Mouse (Mus musculus) right cerebral cortex, adult 2 months (tissue): ENCODE measurements around the gene Sox5.

ENCODE experiments used
- DNase-seq, 2 experiments: peaks; one replicate each; pipeline ENCODE4 v3.0.0; 2021 to 2022; ENCODE audit warnings: low spot score in 2 of 2

Gene Sox5

DNA sequence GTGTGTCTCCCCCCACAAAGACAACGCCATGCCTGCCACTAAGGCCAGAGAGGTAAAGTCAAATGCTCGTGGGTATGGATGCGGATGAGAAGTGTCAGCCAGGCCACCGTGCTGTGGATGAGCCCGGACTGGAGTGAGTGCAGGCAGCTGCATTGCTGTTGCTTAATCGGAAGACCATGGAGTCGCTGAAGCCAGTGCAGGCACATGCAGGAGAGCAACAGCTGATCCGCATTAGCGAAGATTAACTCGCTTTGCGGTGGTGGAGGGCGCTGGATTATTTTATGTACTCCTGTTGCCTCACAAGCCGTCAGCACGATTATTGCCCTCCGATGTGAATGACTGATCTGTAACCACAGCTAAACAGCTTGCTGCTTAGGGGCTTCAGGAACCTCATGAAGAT, 922.2 kb downstream of the Sox5 start:
- no peak for DNase-seq

DNA sequence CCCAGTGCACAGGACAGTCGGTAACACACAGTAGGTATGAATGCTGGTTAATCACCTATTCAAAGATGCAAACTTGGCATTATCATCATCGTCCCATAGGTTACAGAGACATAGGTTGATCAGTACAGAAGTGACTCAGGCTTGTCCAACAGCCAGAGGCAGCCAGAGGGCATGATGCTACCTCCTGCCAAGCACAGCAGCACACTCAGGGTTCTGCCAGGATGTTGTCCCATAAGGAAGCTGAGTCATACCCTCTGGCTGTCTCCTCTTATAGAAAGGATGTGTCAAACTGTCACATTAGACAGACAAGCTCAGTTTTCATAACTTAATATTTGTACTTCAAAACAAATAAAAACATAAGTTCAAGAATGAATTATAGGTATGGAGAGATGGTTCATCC, 923.2 kb downstream of the Sox5 start:
- DNase-seq, result no peak

DNA sequence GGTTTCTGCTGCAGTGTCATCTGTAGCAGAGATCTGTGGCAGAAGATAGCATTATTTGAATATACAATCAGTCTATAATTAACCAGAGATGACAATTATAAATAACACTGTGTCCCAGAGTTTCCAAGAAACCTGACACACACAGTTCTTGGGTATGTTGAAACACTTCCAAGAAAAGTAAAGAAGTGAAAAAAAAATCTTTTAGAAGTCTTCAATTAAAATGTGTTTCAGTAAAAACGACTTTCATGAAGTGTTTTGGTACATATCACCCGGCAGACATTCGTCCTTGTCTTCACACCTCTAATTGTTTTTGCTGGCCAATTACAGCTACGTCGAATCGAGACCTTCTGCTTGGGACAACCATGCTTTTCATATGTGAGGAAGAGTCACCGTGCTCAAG, 924.4 kb downstream of the Sox5 start:
- no peak for DNase-seq

DNA sequence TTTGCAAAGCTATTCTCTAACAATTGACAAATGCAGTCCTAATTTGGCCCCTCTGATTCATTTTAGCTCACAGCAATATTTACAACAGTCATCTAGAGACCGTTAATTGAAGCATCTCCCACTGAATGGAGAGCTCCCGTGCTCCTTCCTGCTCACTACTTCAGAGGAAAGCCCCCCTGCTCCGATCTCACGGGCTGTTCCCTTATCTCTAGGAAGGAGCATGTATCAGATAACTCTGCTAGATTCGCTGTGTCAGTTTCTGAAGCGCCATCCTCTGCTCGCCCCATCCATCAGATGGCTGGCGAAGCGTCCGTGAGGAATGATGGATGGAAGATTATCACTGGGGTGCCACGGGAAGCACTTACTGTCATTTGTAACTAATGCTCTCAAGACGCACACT, 926.4 kb downstream of the Sox5 start:
- no peak for DNase-seq

DNA sequence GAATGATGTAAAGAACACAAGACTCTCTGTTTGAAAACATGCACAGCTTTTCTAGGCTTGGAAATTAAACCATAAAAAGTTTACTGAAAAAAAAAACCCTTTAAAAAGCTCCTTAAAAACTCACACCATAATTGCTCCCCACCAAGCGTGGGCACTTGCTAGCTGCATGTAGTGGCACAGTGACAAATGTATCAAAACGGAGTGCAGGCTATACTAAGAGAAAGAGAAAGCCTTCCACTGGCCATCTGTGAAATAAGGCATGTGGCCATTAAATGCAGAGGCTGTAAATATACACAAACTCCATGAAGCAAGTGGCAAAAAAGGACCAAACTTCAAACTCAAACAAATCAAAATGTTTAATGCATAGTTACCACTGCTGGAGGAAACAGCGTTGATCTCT, 927.7 kb downstream of the Sox5 start:
- DNase-seq, result peak; percentile 61 to 67

DNA sequence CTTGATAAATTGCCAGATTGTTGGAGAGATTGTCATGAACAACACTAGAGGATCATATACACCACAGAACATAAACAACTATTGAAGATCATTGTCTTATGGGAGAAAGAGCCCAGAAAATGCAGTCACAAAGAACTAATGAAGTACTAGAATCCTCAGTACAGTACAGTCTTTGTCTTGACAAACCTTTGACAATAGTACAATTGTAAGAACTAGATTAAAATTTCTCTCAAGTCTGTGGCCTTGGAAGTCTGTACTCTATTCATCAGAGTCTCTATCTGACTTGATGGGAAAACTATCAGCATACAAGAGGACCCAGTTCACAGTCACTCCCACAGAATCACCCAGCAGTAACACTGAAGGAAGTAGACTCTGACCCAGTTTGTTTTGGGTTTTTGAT, 936.0 kb downstream of the Sox5 start:
- no peak for DNase-seq

DNA sequence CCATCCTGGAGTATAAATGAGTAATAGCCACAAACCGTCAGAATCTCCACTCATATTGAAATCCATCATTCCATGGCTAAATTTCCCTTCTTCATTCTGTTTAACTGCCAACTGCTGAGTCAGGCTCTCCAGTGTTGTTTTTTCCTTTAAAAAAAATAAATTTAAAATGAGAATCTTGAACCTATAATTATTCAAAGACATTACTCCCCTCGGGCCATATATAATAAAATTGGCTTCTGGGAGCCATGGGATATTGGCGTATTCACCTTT, 937.1 kb downstream of the Sox5 start:
- DNase-seq, result no peak

DNA sequence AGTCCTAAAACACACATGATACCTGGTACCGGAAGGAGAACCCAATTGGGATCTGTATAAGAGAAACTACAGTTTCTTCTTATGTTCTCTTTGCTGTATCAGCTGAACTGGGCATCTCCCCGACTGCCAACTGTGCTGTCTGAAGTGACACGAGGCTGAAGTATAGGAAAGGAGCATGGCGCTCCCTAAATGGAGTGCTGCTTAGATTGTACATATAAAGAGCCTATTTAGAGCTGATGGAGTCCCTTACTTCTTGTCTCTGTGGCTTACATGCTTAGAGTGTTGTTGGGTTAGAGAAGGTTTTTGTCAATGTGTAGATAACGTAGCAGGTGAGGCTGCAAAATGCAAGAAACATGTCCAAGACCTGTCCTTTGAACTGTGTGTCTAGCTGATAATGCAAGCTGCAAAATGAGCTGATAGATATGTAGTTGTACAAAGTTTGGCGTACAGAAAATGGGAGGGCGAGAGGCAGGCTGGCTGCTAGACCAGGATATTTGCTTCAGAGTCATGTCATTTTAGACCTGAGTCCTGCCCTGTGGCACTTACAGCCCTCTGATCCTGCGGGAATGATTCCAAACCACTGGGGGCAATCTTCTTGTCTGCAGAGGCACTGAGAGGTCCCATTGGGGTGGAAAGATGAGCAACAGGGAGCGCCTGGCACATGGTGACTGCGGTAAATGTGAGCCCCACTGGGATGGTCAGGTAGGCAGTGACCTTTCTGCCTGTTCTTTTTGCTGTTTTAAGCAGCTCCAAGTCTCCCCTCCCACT, 937.7 kb downstream of the Sox5 start:
- no peak for DNase-seq

DNA sequence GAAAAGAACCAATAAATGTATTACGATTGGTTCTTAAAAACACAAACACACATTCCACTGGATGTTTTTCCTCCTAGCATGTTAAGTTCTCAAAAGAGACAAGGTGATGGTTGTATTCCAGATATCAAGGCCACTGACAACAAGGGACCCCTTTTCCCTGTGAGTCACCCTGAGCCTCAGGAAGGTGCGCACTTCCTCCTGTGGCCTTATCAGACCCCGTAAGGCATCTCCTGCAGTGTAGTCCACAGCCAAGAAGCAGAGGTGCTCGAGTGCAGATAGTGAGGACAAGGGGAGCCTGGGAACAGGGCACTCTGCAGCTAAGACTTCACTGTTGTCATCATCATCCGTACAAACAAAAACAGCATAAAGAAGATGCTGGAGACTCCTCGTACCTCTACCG, 939.8 kb downstream of the Sox5 start:
- DNase-seq, result no peak

DNA sequence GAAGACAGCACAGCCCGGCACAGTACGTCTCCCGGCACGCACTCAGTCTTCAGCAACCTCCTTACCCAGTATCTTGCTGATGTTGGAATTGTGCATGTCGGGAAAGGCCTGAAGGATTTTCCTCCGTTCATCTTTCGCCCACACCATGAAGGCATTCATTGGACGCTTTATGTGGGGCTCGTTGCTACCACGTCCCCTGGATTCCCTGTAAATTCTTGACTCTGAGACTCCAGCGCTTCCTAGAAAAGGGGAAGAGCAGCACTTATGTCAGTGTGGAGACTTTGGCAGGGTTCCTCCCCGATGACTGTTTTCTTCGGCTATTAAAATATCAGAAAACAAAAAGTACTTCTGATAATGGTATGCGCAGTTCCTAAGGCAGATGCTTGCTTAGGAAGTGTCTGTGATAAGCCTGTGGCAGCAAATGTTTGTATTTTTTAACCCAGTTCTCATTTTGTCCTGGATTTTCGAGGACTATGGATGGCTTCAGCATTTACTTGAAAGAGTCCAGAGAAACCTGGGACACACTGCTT, 940.6 kb downstream of the Sox5 start:
- no peak for DNase-seq

DNA sequence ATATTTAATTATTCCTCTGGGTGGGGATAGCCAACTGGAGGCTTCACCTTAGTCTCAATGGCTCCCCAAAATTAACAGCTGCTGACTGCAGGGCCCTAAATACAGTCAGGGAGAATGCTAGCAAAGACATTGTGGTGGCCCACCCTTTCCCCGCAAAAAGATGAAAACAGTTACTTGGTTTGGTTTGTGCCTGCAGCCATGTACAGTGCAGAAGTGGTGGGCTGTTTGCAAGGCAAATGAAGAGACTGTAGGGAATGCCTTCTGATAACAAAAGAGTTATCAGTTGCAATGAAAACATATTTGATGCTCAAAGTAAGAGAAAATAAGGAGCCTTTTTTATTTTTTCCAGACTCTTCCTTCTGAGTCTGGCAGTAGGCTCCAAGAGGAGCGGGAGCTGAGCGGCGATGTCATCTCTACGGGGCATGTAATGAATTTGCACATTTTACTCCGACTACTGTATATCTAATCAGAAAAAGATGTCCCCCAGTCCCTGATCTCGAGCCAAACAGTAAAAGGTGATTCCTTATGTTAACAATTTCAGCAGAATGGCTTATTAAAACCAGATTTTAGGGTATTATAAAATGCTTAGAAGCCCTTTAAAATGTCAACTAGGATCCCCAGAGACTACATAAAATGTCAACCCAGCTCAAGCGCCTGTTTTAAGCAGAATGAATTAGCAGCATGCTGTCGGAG, 943.2 kb downstream of the Sox5 start:
- no peak for DNase-seq

DNA sequence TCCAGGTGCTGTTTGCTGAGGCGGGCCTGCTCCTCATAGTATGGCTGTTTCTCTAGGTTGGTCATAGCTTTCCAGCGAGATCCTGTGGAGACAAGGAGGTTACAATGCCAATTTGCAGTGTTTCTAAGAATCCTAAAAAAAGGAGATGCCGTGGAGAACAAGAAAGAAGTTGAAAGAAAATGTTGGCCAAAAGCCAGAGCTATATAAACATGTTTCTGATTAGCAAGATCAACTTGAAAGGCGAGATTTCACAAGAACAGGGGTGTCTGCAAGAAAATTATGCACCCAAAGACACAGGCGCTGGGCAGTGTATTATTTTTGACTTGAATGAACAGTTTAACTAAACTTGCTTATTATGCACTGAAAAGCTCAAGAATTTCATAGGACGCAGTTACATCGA, 946.4 kb downstream of the Sox5 start:
- DNase-seq, result no peak

DNA sequence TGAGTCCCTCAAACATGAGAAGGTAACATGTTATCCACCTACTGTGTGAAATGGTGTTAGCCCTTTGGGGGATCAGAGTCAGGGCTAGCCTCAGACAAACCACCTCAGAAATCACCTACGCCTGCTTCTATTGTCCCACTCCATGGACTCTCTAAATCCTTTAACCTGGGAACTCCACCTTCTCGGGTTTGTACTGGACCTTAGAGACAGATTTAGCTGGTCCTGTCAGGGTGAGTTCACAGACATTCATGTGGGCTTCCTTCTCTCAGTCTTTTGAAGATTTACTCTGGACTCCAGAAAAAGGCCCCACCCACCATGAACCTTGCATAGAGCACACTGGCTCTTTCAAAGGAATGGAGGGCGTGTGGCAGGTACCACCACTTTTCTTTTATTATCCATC, 947.8 kb downstream of the Sox5 start:
- no peak for DNase-seq

DNA sequence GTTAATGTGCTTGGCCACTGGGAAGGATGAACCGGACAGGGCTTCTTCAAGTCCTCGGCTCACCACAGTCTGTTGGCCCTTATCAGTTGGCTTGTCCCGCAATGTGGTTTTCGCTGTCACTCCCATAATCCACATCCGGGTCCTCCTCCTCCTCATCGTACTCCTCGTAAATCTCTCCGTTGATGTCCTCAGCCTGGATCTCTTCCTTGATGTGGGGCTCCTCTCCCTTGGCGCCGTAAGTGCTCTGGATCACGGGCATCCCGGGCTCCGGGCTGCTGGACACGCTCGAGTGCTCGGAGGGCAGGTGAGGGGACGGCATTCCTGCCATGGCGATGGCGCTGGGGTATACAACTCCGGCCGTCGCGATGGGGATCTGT, 948.6 kb downstream of the Sox5 start:
- no peak for DNase-seq

DNA sequence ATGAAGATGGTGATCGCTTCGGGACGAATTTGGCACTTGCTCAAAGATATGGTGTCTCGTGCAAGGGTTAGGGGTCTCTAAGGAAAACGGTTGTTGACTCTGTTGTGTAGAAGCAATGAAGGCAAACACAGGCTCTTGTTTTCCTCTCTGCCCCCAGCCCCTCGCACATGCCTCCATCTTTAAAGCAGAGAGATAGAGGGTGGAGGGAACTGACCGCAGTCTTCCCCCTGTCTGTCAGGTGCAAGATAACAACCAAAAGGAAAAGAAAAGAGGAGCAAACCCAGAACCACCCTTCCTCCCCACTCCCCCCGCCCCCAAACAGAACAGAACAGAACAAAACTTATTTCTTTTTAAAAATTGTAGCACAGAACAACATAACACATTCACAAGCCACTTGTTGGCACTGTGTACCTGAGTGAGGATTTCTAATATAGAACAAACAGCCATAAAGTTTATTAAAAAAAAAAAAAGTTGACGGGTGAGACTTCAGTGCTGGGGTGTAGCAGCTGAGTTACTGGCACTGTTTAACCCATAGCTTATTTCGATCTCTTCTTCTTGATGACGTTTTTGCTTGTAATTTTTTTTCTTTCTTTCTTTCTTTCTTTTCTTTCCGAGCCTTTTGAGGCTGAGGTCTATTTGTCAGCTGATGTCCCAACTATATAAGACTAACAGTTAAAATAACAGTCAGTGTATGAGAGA, 949.1 kb downstream of the Sox5 start:
- no peak for DNase-seq

DNA sequence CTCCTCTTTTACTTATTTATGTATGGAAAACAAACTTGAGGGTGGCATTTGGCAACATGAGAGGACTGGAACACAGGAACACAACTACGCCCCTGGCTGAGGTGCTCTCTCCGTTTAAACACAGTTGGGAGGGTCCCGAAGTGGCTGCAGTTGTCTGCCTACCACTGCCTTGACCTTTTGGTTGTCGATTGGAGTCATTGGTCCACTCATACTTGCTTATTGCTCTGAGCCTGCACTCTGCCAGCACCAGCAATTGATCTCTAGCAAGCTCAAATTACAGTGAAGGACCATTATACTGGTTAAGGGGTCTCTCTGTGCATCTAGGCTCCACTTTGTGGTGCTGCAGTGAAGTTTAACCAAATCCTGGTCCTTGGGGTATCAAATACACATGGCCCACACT, 950.5 kb downstream of the Sox5 start:
- no peak for DNase-seq

DNA sequence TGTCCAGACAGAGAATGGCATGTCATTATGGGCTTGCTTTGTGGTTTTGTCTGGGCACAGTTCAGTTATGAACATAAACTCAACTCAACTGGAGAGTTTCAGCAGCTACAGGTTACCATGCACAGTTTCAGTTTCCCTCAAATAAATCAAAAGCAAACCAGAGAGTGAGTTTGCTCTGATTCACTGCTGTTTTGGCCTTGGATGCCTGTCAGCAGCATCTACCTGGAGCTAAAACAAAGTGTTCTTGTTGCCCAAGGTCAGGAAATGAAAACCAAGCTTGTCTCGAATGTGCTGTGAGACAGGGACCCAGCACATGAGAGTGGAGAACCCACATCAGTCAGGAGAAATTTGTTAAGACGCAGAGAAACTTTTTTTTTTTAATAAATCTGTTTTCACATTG, 951.6 kb downstream of the Sox5 start:
- no peak for DNase-seq

DNA sequence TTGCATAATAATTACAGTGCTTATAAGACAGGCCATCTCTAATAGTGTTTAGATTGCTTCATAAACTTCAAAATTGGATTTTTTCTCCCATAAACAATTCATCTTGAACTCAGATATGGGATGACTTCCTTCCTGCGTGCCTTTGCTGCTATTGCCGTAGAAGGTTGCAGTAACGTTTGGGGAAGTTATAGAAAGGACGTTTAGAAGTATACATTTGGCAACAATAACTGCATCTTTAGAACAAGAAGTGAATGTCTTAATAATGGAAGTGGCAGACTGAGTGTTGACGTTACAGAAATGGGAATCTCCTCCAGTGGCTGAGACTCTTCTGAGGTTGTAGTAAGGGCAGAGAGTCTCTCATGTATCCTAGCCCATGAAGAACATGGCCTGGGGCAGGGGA, 955.0 kb downstream of the Sox5 start:
- DNase-seq, result no peak

DNA sequence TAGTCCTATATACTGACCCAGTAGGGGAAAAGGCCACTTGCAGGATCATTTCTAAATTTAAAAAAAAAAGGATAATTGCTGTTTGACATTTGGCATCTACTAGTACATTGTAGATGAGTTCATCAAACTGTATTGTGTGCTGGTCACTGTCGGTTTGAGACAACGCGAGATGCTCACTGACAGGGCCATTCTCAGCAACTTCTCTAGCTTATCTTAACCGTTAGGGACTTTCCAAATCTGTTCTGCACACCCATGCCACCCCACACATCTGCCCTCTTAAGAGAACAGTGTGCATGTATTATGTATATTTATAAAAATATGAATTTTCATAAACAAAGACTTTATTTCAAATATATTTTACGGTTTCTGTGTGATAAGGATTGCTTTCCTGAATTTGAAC, 955.8 kb downstream of the Sox5 start:
- no peak for DNase-seq

DNA sequence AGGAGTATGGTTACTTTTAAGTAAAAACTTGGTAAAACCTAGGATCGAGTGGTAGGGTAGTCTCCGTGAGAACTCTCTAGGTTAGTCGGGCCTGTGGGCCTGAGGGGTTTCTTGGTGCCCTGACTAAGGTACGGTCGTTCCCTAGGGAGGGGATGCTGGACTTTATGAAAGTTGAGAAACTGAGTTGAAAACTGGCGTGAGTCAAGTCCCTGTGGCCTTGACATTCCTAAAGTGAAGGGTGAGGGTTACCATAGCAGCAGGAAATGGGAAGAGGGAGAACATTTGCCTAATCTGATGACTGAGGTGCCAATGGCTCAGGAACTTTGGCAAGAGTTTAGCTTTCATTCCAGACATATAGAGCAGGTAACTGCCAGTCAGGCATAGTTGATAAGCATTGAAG, 956.7 kb downstream of the Sox5 start:
- no peak for DNase-seq

DNA sequence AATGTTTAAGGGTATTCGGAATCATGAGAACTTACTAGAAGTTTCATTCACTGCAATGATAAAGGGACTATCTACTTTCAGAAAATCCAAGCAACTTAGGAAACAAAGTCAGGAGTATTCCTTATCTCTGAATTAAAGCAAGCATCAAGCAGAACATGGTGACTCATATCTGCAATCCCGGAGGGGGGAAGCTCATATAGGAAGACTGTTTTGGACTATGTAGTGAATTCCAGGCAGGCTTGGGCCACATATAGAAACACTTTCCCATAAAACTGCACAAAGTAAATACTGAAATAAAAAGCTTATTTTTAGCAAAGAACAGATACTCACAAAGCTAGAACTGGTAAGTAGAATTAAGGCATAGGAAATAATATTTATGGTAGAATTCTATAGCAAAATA, 993.3 kb downstream of the Sox5 start:
- peak; percentile 10 to 13 for DNase-seq

DNA sequence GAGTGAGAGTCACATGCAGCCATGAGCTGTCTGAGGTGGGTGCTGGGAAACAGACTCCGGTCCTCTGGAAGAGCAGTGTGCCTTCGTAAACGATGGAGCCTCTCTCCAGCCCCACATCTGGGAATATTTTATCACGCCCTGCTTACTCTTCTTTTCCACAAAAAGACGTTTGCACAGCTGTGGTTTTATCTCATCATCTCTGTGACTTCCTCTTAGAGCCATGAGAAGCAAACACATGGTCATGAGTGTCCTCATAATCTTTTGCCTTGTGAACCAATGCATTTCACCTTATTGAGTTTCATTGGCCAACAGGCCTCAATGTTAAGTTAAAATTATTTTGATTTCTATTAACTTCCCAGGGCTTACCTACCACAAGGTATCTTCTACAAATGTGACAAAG, 994.4 kb downstream of the Sox5 start:
- no peak for DNase-seq

DNA sequence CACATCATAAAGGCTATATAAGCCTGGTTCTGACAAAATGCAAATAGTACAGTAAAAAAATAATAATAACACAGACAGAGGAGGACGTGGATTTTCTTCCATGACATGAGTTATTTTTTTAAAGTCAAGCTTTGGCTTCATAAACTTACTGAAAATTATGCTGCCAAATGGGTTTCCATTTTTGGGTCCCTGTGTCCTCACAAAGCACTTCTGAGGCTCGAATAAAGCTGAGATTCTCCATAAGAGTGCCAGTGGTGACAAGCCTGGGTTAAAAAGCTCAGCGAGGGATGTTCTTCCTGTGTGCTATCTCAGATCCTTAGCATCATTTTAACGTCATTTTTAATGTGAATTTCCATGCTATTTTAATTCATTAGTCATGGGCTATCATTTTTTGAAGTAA, 996.1 kb downstream of the Sox5 start:
- no peak for DNase-seq
